Mouse (Mus musculus) limb, embryonic 14.5 days (tissue): ENCODE measurements around the gene Cers6. TPM values are rescaled to one million over a fixed set of nuclear protein-coding genes. Genes with fewer than 3 reads are reported as not detected.

ENCODE experiments used
- ATAC-seq: fragments of 200-750 bp; cut with Nextera tagmentation; 2 replicates; pipeline ENCODE4 v1.8.0; 2017; ENCODE audit warnings: low read depth, moderate number of reproducible peaks, moderate TSS enrichment; ENCODE audit not compliant: low FRiP score
- DNase-seq: peaks from one replicate; pipeline ENCODE4 v3.0.0-alpha.2; 2015; ENCODE audit warnings: low spot score
- H3K27ac ChIP-seq: fragments of 300-500 bp; sonication (generic); replicated peaks from 2 replicates; pipeline ENCODE4 v1.5.1; 2014; ENCODE audit warnings: low read depth, mild to moderate bottlenecking, low read length, moderate library complexity, mixed read lengths
- H3K27me3 ChIP-seq: fragments of 300-500 bp; sonication (generic); 2 replicates; pipeline ENCODE4 v1.6.1; 2014; ENCODE audit warnings: low read length, mixed read lengths; ENCODE audit not compliant: control insufficient read depth, insufficient read depth
- H3K36me3 ChIP-seq: fragments of 300-500 bp; sonication (generic); 2 replicates; pipeline ENCODE4 v1.6.1; 2014; ENCODE audit warnings: mild to moderate bottlenecking, low read length, moderate library complexity, mixed read lengths; ENCODE audit not compliant: control insufficient read depth, insufficient read depth
- H3K4me1 ChIP-seq: fragments of 300-500 bp; sonication (generic); 2 replicates; pipeline ENCODE4 v1.6.1; 2014; ENCODE audit warnings: antibody characterized with exemption, low read length, mixed read lengths; ENCODE audit not compliant: control insufficient read depth, insufficient read depth
- H3K4me2 ChIP-seq: fragments of 300-500 bp; sonication (generic); replicated peaks from 2 replicates; pipeline ENCODE4 v1.6.1; 2014; ENCODE audit warnings: low read depth, mild to moderate bottlenecking, low read length, moderate library complexity; ENCODE audit not compliant: severe bottlenecking
- H3K4me3 ChIP-seq: fragments of 300-500 bp; sonication (generic); replicated peaks from 2 replicates; pipeline ENCODE4 v1.5.1; 2014; ENCODE audit warnings: low read length
- H3K9ac ChIP-seq: fragments of 300-500 bp; sonication (generic); 2 replicates; pipeline ENCODE4 v1.6.1; 2014; ENCODE audit warnings: mild to moderate bottlenecking, low read depth, low read length, moderate library complexity; ENCODE audit not compliant: severe bottlenecking
- H3K9me3 ChIP-seq: fragments of 300-500 bp; sonication (generic); 2 replicates; pipeline ENCODE4 v1.6.1; 2016; ENCODE audit warnings: low read length; ENCODE audit not compliant: control insufficient read depth
- POLR2A ChIP-seq: fragments of 200-500 bp; IDR thresholded peaks from 2 replicates; pipeline ENCODE4 v1.8.0; 2012; ENCODE audit warnings: inconsistent platforms, mild to moderate bottlenecking, moderate library complexity, borderline replicate concordance; ENCODE audit not compliant: insufficient read depth, insufficient read length; ENCODE audit errors: extremely low read depth
- WGBS: fragments of 180-500 bp; shearing (Covaris S2); extraction: QIAGEN DNeasy Blood & Tissue Kit; methylation state at CpG from one replicate; pipeline ENCODE4 v1.1.7; 2014; 5-methylcytosine and 5-hydroxymethylcytosine counted together
- polyA plus RNA-seq, 2 experiments: library from polyadenylated mRNA; depleted of rRNA in 1 of 2; stranded (reverse) in 1 of 2; unstranded in 1 of 2; fragments of >200 nt; fragmentation: Nextera tagmentation in 1 of 2; extraction: Ambion mirVana in 1 of 2; gene quantifications; 2 replicates each; pipeline versions ENCODE4 v1.2.1 to v1.2.3; 2012 to 2014

Gene Cers6
- polyA plus RNA-seq, 2 experiments = 10.7 to 30.9 TPM

DNA sequence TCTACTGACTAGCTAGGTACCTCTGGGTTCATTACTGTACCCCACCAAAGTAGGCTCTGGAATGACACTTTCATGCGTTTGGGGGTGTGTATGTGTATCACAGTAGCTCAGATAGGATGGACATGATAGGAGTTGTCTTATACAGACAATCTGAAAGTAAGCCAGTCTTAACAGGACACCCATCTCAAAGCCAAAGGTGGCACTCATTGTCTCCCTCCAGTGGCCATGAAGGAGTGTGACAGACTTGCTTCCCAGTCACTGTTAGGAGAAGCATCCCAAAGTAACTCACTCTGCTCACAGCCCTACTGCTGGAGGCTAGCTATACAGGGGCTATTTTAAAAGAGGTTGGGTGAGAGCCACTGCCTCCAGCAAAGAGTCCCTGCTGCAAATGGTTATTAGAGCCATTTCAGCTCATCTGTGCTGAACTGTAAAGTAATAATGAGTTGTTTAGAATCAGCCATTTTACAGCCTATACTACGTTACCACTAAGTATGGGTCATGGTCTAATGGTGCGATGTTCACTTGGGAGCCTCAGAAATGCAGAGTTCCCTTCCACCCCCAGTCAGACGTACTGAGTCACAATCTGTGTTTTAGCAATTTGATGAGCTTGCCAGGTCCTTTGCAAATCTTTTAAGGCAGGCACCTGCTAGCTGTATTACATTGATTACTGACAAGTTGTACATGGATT, 182.3 kb downstream of the Cers6 start:
- no peaks in the 10 kb centered on the region for H3K9me3 ChIP-seq
- 0 out of 2 replicates have a peak, but pooled peaks cover 3% of the 10 kb centered on the region for H3K36me3 ChIP-seq
- no peak overlapping the region for H3K27ac ChIP-seq
- H3K4me2 ChIP-seq = no peak overlapping the region
- peaks cover 6% of the 10 kb centered on the region for H3K4me1 ChIP-seq
- ATAC-seq = no peak; the same call in 1 of the 2 replicates
- H3K9ac ChIP-seq = no peak overlapping the region
- H3K4me3 ChIP-seq = no peak overlapping the region
- peak; percentile 52 for DNase-seq
- WGBS = 59% methylated on average over 4 of the region's 4 CpGs
- TF ChIP-seq POLR2A = no peak
- H3K27me3 ChIP-seq = no peaks in the 10 kb centered on the region

DNA sequence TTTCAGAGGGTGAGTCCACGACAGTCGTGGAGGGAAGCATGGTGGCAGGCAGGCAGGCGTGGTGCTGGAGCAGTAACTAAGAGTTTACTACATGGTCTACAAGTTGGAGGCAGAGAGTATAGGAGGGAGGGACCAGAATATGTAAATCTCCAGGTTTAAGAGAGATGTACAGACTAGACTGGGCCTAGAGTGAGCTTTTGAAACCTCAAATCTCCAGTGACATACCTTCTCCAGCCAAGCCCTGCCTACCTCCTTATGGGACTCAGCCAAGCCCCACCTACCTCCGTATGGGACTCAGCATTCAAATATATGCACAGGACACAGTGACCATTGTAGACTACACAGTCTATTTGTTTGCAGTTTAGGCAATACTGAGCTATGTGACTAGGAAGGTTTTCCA, 184.7 kb downstream of the Cers6 start:
- H3K27ac ChIP-seq = no peak overlapping the region
- no peak overlapping the region for H3K4me3 ChIP-seq
- no peak for ATAC-seq
- peaks cover 6% of the 10 kb centered on the region for H3K4me1 ChIP-seq
- DNase-seq = no peak
- no peaks in the 10 kb centered on the region for H3K27me3 ChIP-seq
- H3K4me2 ChIP-seq = no peak overlapping the region
- TF ChIP-seq POLR2A = no peak
- WGBS = 85% methylated on average over 4 of the region's 4 CpGs
- 0 out of 2 replicates have a peak, but pooled peaks cover 3% of the 10 kb centered on the region for H3K36me3 ChIP-seq
- no peaks in the 10 kb centered on the region for H3K9me3 ChIP-seq
- no peak overlapping the region for H3K9ac ChIP-seq

DNA sequence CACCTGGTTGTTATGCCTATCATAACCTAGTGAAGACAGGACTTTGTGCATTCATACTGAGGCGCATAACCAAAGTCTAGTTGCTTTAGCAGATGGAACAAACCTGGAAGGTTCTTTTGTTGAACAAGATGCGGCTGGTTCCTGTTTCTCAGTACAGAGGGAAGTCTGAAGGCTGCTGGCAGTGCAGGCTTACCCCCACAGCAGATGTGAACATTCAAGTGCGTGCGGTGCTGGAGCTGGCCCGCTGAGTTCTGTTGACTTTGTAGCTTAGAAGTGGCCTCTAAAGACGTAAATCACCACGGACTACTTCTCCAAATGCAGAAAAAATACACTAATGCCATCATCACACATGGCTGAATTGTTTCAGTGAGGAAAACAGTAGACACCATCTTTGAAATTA, 186.1 kb downstream of the Cers6 start:
- H3K9ac ChIP-seq = no peak overlapping the region
- H3K4me2 ChIP-seq = no peak overlapping the region
- WGBS = 74% methylated on average over 7 of the region's 7 CpGs
- H3K27me3 ChIP-seq = no peaks in the 10 kb centered on the region
- ATAC-seq (no peak), DNase-seq (no peak)
- H3K4me3 ChIP-seq = no peak overlapping the region
- 0 out of 2 replicates have a peak, but pooled peaks cover 3% of the 10 kb centered on the region for H3K36me3 ChIP-seq
- H3K9me3 ChIP-seq = no peaks in the 10 kb centered on the region
- H3K4me1 ChIP-seq = peaks cover 5% of the 10 kb centered on the region
- H3K27ac ChIP-seq = no peak overlapping the region
- no peak for TF ChIP-seq POLR2A

DNA sequence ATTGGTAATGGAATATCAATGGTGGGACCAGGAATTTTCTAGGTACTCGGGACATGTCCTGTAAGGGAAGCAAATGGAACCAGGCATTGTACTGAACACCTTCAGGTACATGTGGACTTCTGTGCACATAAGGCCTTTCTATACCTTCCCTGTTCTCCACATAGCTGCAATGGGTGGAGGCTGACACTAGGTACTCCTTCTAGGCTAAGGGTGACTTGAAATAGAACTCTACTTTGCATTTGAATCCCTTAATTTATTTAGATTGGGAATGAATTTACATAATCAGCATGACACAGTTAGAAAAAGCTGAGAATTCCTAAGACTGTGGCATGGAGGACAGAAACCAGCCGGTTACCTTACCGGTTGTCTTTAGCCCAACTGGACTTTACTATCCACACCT, 186.6 kb downstream of the Cers6 start:
- no peak for TF ChIP-seq POLR2A
- ATAC-seq (no peak), DNase-seq (no peak)
- 80% methylated on average over 3 of the region's 3 CpGs for WGBS
- no peaks in the 10 kb centered on the region for H3K9me3 ChIP-seq
- no peak overlapping the region for H3K9ac ChIP-seq
- peaks cover under 1% of the 10 kb centered on the region for H3K4me1 ChIP-seq
- H3K4me3 ChIP-seq = no peak overlapping the region
- H3K4me2 ChIP-seq = no peak overlapping the region
- 0 out of 2 replicates have a peak, but pooled peaks cover 3% of the 10 kb centered on the region for H3K36me3 ChIP-seq
- no peak overlapping the region for H3K27ac ChIP-seq
- no peaks in the 10 kb centered on the region for H3K27me3 ChIP-seq

DNA sequence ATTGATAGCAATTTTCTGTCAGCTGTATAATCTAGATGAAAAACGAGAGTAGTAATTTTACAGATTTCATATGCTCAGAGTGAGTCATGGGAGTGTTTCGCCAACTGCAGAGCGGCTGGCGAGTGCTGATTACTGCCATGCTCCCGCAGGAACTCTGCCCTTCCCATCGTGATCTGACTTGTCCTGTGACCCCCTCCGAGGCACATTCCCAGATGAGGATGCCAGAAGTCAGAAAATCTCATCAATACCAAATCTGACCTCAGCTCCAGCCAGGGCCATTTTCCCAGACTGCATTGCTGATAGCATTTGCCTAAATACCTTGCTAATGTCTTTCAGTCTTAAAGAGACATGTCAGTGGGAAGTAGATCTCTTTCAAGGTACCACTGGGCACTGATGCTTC, 187.9 kb downstream of the Cers6 start:
- Histone ChIP-seq H3K4me1 (peaks cover 6% of the 10 kb centered on the region), H3K9me3 (no peaks in the 10 kb centered on the region), H3K36me3 (0 out of 2 replicates have a peak, but pooled peaks cover 3% of the 10 kb centered on the region), H3K27ac (no peak overlapping the region), H3K27me3 (no peaks in the 10 kb centered on the region), H3K4me3 (no peak overlapping the region), H3K4me2 (no peak overlapping the region), H3K9ac (no peak overlapping the region)
- no peak for TF ChIP-seq POLR2A
- ATAC-seq (no peak), DNase-seq (no peak)
- WGBS = 45% methylated on average over 7 of the region's 7 CpGs
